Mouse (Mus musculus): ENCODE data around the gene Bahd1. TPM values are rescaled to one million over a fixed set of nuclear protein-coding genes. Genes with fewer than 3 reads are reported as not detected.

The Bahd1 gene
- total RNA-seq, 1 experiment, result 7.7 TPM

DNA sequence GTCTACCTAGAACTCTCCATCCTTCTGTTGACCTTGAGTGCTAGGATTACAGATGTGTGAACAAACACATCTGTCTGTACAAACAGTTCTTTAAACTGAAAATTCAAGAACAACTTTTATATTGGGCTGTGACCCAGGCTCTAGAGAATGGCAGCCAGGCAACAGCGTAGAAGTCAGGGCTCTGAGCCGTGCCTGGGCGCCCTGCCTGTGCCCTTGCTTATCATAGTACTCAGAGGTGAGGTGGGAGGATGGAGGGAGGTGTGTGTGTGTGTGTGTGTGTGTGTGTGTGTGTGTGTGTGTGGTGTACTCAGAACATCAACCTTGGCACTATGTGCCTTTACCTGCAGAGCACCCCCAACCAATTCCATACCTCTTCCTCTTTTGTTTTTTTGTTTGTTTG is 7.6 kb downstream of the Bahd1 start:
- Histone ChIP-seq H3K36me3 (ENCODE audit: control insufficient read depth, insufficient read depth, low read length, poor library complexity, severe bottlenecking) (no peaks in the 10 kb centered on the region), H3K27ac (ENCODE audit: insufficient read depth, low read depth, low read length, poor library complexity, severe bottlenecking) (no peak overlapping the region), H3K9ac (ENCODE audit: insufficient read depth, low read depth, low read length, poor library complexity, severe bottlenecking) (no peak overlapping the region), H3K9me3 (ENCODE audit: control insufficient read depth, insufficient read depth, low read depth, low read length) (no peaks in the 10 kb centered on the region), H3K4me3 (ENCODE audit: insufficient read depth in 1 of 2, low read depth in 1 of 2, low read length in 2 of 2, poor library complexity in 1 of 2, severe bottlenecking in 1 of 2) (no peak overlapping the region), H3K4me1 (ENCODE audit: control insufficient read depth in 2 of 2, insufficient read depth in 2 of 2, low read length in 2 of 2, poor library complexity in 1 of 2) (peaks cover 0 to 13% of the 10 kb centered on the region in 2 experiments; a peak in 1 of 4 replicates)
- DNase-seq (ENCODE audit: low read depth, low spot score), result no peak
- TF ChIP-seq CHD2 (IDR thresholded peaks at IDR 0.05; ENCODE audit: low read depth, low read length) (no peak), ZC3H11A (IDR thresholded peaks at IDR 0.05; ENCODE audit: borderline replicate concordance, low read depth, low read length) (no peak), ZNF384 (IDR thresholded peaks at IDR 0.05; ENCODE audit: low read depth, low read length) (no peak), HCFC1 (IDR thresholded peaks at IDR 0.05; ENCODE audit: borderline replicate concordance, insufficient read depth, low read length) (no peak), MAFK (IDR thresholded peaks at IDR 0.05; ENCODE audit: insufficient read depth, low read depth, low read length) (no peak)
- in situ Hi-C loops (cut with MboI; ENCODE audit: low sequenced_read_pairs in 2 of 2, unreplicated experiment in 2 of 2), result no loop called here

DNA sequence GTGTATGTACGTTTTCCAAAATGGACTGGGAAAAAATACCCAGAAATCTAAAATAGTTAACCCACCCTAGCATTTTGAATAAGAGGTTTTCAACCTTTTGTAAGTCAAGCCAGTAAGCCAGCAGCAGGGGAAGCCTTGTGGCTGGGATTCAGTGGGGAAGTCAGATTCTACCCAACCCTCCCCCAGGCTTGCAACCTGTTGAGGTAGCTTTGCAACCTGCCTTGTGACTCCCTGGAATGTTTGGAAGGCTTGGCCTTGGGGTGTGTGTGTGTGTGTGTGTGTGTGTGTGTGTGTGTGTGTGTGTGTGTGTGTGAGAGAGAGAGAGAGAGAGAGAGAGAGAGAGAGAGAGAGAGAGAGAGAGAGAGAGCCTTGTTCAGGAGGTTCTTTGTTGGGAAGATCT is 9.0 kb downstream of the Bahd1 start:
- in situ Hi-C loops (cut with MboI; ENCODE audit: low sequenced_read_pairs in 2 of 2, unreplicated experiment in 2 of 2), result no loop called here
- Histone ChIP-seq H3K9me3 (ENCODE audit: control insufficient read depth, insufficient read depth, low read depth, low read length) (no peaks in the 10 kb centered on the region), H3K4me1 (ENCODE audit: control insufficient read depth in 2 of 2, insufficient read depth in 2 of 2, low read length in 2 of 2, poor library complexity in 1 of 2) (peaks cover 0 to 9% of the 10 kb centered on the region in 2 experiments; a peak in 1 of 4 replicates), H3K9ac (ENCODE audit: insufficient read depth, low read depth, low read length, poor library complexity, severe bottlenecking) (no peak overlapping the region), H3K4me3 (ENCODE audit: insufficient read depth in 1 of 2, low read depth in 1 of 2, low read length in 2 of 2, poor library complexity in 1 of 2, severe bottlenecking in 1 of 2) (no peak overlapping the region), H3K27ac (ENCODE audit: insufficient read depth, low read depth, low read length, poor library complexity, severe bottlenecking) (no peak overlapping the region), H3K36me3 (ENCODE audit: control insufficient read depth, insufficient read depth, low read length, poor library complexity, severe bottlenecking) (no peaks in the 10 kb centered on the region)
- TF ChIP-seq ZNF384 (IDR thresholded peaks at IDR 0.05; ENCODE audit: low read depth, low read length), result no peak
- no peak for DNase-seq (ENCODE audit: low read depth, low spot score)

DNA sequence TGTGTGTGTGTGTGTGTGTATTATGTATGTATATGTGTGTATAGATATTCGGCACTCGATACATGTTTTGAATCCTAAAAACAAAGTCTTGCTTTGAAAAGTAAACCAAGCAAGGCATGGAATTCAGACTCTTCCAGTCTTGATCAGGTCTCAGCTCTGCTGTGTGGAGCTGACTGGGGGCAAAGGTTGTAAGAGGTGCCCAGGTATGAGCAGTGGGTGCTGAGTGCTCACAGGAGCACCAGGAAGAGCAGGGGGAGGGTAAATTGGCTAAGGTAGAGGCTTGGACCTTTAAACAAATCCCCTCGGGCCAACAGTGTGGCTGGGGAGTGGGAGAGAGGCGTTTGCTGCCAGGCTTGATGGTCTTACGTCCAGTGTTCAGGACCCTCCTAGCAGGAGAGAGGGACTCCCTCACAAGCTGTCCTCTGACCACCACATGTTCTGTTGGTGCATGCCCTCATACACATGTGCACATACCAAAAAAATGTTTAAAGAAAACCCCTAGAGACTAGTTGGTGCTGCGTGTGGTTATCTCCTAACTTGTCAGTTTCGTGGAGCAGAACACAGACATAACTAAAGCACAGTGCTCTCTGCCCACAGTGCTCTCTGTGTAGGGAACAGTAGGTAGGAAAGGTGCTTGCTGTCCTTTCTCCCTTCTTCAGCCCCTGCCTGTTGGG is 10.6 kb downstream of the Bahd1 start:
- H3K4me1 ChIP-seq (ENCODE audit: control insufficient read depth in 2 of 2, insufficient read depth in 2 of 2, low read length in 2 of 2, poor library complexity in 1 of 2), result peaks cover 0 to 9% of the 10 kb centered on the region in 2 experiments; a peak in 1 of 4 replicates
- in situ Hi-C loops (cut with MboI; ENCODE audit: low sequenced_read_pairs in 2 of 2, unreplicated experiment in 2 of 2), result no loop called here

DNA sequence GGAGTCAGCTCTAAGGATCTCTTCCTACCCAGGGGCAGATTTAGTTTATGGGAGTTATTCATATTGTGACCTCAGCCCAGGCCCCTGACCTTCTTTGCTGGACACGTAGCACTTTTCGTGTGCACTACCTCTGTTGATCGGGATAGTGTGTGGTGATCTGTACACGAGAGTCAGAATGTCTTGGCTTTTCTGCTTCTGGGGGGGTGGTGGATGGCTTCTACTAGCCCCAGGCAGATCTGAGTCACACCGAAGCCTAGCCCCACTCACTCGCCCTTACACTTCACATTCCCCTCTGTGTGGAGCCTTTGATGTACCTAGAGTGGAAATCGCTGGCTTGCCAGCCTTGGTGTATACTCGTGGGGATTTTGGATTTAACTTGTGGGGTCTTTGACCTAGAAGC is 12.5 kb downstream of the Bahd1 start:
- TF ChIP-seq ZC3H11A (IDR thresholded peaks at IDR 0.05; ENCODE audit: borderline replicate concordance, low read depth, low read length), result no peak
- TF ChIP-seq ZNF384 (IDR thresholded peaks at IDR 0.05; ENCODE audit: low read depth, low read length), result no peak
- TF ChIP-seq CHD2 (IDR thresholded peaks at IDR 0.05; ENCODE audit: low read depth, low read length), result no peak
- TF ChIP-seq MAFK (IDR thresholded peaks at IDR 0.05; ENCODE audit: insufficient read depth, low read depth, low read length), result no peak
- no peak for TF ChIP-seq HCFC1 (IDR thresholded peaks at IDR 0.05; ENCODE audit: borderline replicate concordance, insufficient read depth, low read length)
- no peak for DNase-seq (ENCODE audit: low read depth, low spot score)
- Histone ChIP-seq H3K4me1 (ENCODE audit: control insufficient read depth in 2 of 2, insufficient read depth in 2 of 2, low read length in 2 of 2, poor library complexity in 1 of 2) (peaks cover 0 to 9% of the 10 kb centered on the region in 2 experiments; a peak in 1 of 4 replicates), H3K9me3 (ENCODE audit: control insufficient read depth, insufficient read depth, low read depth, low read length) (no peaks in the 10 kb centered on the region), H3K36me3 (ENCODE audit: control insufficient read depth, insufficient read depth, low read length, poor library complexity, severe bottlenecking) (peaks cover 6% of the 10 kb centered on the region; the same call in 1 of the 2 replicates), H3K4me3 (ENCODE audit: insufficient read depth in 1 of 2, low read depth in 1 of 2, low read length in 2 of 2, poor library complexity in 1 of 2, severe bottlenecking in 1 of 2) (no peak overlapping the region), H3K27ac (ENCODE audit: insufficient read depth, low read depth, low read length, poor library complexity, severe bottlenecking) (no peak overlapping the region), H3K9ac (ENCODE audit: insufficient read depth, low read depth, low read length, poor library complexity, severe bottlenecking) (no peak overlapping the region)
- in situ Hi-C loops (cut with MboI; ENCODE audit: low sequenced_read_pairs in 2 of 2, unreplicated experiment in 2 of 2), result no loop called here

More for the DNA sequence above, 10.6 kb downstream of the Bahd1 start:
- DNase-seq (ENCODE audit: low read depth, low spot score), result no peak
- Histone ChIP-seq H3K4me3 (ENCODE audit: insufficient read depth in 1 of 2, low read depth in 1 of 2, low read length in 2 of 2, poor library complexity in 1 of 2, severe bottlenecking in 1 of 2) (no peak overlapping the region), H3K9me3 (ENCODE audit: control insufficient read depth, insufficient read depth, low read depth, low read length) (no peaks in the 10 kb centered on the region), H3K36me3 (ENCODE audit: control insufficient read depth, insufficient read depth, low read length, poor library complexity, severe bottlenecking) (no peaks in the 10 kb centered on the region), H3K27ac (ENCODE audit: insufficient read depth, low read depth, low read length, poor library complexity, severe bottlenecking) (no peak overlapping the region), H3K9ac (ENCODE audit: insufficient read depth, low read depth, low read length, poor library complexity, severe bottlenecking) (no peak overlapping the region)
- TF ChIP-seq HCFC1 (IDR thresholded peaks at IDR 0.05; ENCODE audit: borderline replicate concordance, insufficient read depth, low read length) (no peak), CHD2 (IDR thresholded peaks at IDR 0.05; ENCODE audit: low read depth, low read length) (no peak), ZNF384 (IDR thresholded peaks at IDR 0.05; ENCODE audit: low read depth, low read length) (no peak), ZC3H11A (IDR thresholded peaks at IDR 0.05; ENCODE audit: borderline replicate concordance, low read depth, low read length) (no peak), MAFK (IDR thresholded peaks at IDR 0.05; ENCODE audit: insufficient read depth, low read depth, low read length) (no peak)

All from ES-E14 (cell line).